Mouse (Mus musculus): ENCODE measurements around the gene Skiv2l.

- peak; percentile 69 for TF ChIP-seq CTCF (IDR thresholded peaks at IDR 0.05; ENCODE audit: low read depth, low read length)
- no peak for TF ChIP-seq EP300 (IDR thresholded peaks at IDR 0.05; ENCODE audit: insufficient read depth, low read depth, low read length)
- no peak for TF ChIP-seq POLR2A (IDR thresholded peaks at IDR 0.05; ENCODE audit: insufficient read depth, low read length)
Observed at GRCm38 (mm10) chr17:34891377-34891776, 41.4 kb upstream of the Skiv2l start.

Data from ES-Bruce4 (cell line).